Mouse (Mus musculus): Measurements from ENCODE around the gene Supt20. TPM values are rescaled to one million over a fixed set of nuclear protein-coding genes. Genes with fewer than 3 reads are reported as not detected.

Supt20 gene
- polyA plus RNA-seq, 1 experiment from 2014 or later = 19.9 TPM

- WGBS (ENCODE audit: insufficient replicate concordance) = 63% methylated on average over 3 of the region's 3 CpGs
- H3K36me3 ChIP-seq (replicated peaks; ENCODE audit: insufficient read depth, low read length) = no peaks in the 10 kb centered on the region
- H3K4me2 ChIP-seq (ENCODE audit: low read depth, low read length) = no peak overlapping the region
- H3K4me3 ChIP-seq (ENCODE audit: low read depth, low read length) = no peak overlapping the region
- TF ChIP-seq CTCF (IDR thresholded peaks at IDR 0.05; ENCODE audit: low read depth) = no peak
- TF ChIP-seq EP300 (IDR thresholded peaks at IDR 0.05; ENCODE audit: low read depth) = no peak
- H3K27me3 ChIP-seq (ENCODE audit: insufficient read depth, low read length) = no peaks in the 10 kb centered on the region
- H3K9ac ChIP-seq (replicated peaks) = no peak overlapping the region
- H3K27ac ChIP-seq (ENCODE audit: low read depth) = no peak overlapping the region
- no peak for DNase-seq
- H3K9me3 ChIP-seq (ENCODE audit: low read length) = no peaks in the 10 kb centered on the region
- H3K4me1 ChIP-seq (ENCODE audit: insufficient read depth) = no peaks in the 10 kb centered on the region
- ATAC-seq = no peak
Observed at GRCm38 (mm10) chr3:54672111-54672510, 20.5 kb upstream of the Supt20 start.

- TF ChIP-seq EP300 (IDR thresholded peaks at IDR 0.05; ENCODE audit: low read depth) (no peak), CTCF (IDR thresholded peaks at IDR 0.05; ENCODE audit: low read depth) (peak; percentile 72)
- Histone ChIP-seq H3K9me3 (ENCODE audit: low read length) (no peaks in the 10 kb centered on the region), H3K27ac (ENCODE audit: low read depth) (no peak overlapping the region), H3K4me1 (ENCODE audit: insufficient read depth) (no peaks in the 10 kb centered on the region), H3K27me3 (ENCODE audit: insufficient read depth, low read length) (no peaks in the 10 kb centered on the region), H3K36me3 (replicated peaks; ENCODE audit: insufficient read depth, low read length) (no peaks in the 10 kb centered on the region), H3K9ac (replicated peaks) (no peak overlapping the region), H3K4me2 (ENCODE audit: low read depth, low read length) (no peak overlapping the region), H3K4me3 (ENCODE audit: low read depth, low read length) (no peak overlapping the region)
- ATAC-seq (no peak), DNase-seq (no peak)
- WGBS (ENCODE audit: insufficient replicate concordance) = 63% methylated on average over 13 of the region's 13 CpGs
Observed at GRCm38 (mm10) chr3:54672557-54673529, 19.8 kb upstream of the Supt20 start.

GRCm38 (mm10) chr3:54676818-54677217 is 15.8 kb upstream of the Supt20 start:
- 81% methylated on average over 2 of the region's 2 CpGs for WGBS (ENCODE audit: insufficient replicate concordance)
- no peak for DNase-seq
- H3K36me3 ChIP-seq (replicated peaks; ENCODE audit: insufficient read depth, low read length) = no peaks in the 10 kb centered on the region

GRCm38 (mm10) chr3:54681310-54682204 is 11.1 kb upstream of the Supt20 start:
- WGBS (ENCODE audit: insufficient replicate concordance) = 34% methylated on average over 6 of the region's 6 CpGs
- Histone ChIP-seq H3K36me3 (replicated peaks; ENCODE audit: insufficient read depth, low read length) (no peaks in the 10 kb centered on the region), H3K4me3 (ENCODE audit: low read depth, low read length) (no peak overlapping the region), H3K4me1 (ENCODE audit: insufficient read depth) (peaks cover 8% of the 10 kb centered on the region), H3K9ac (replicated peaks) (no peak overlapping the region), H3K27me3 (ENCODE audit: insufficient read depth, low read length) (no peaks in the 10 kb centered on the region), H3K27ac (ENCODE audit: low read depth) (peak overlapping the region; percentile 44; the same call in 1 of the 2 replicates), H3K4me2 (ENCODE audit: low read depth, low read length) (0 out of 2 replicates have a peak overlapping the region, but pooled peaks have one; percentile 16), H3K9me3 (ENCODE audit: low read length) (no peaks in the 10 kb centered on the region)
- DNase-seq (no peak), ATAC-seq (no peak)
- TF ChIP-seq CTCF (IDR thresholded peaks at IDR 0.05; ENCODE audit: low read depth) (no peak), EP300 (IDR thresholded peaks at IDR 0.05; ENCODE audit: low read depth) (no peak)

More at GRCm38 (mm10) chr3:54676818-54677217, 15.8 kb upstream of the Supt20 start:
- no peak overlapping the region for H3K4me3 ChIP-seq (ENCODE audit: low read depth, low read length)
- TF ChIP-seq EP300 (IDR thresholded peaks at IDR 0.05; ENCODE audit: low read depth) (no peak), CTCF (IDR thresholded peaks at IDR 0.05; ENCODE audit: low read depth) (no peak)
- no peak overlapping the region for H3K4me2 ChIP-seq (ENCODE audit: low read depth, low read length)
- H3K9me3 ChIP-seq (ENCODE audit: low read length) = no peaks in the 10 kb centered on the region
- no peak overlapping the region for H3K27ac ChIP-seq (ENCODE audit: low read depth)
- no peak for ATAC-seq
- H3K9ac ChIP-seq (replicated peaks) = no peak overlapping the region
- no peaks in the 10 kb centered on the region for H3K27me3 ChIP-seq (ENCODE audit: insufficient read depth, low read length)
- H3K4me1 ChIP-seq (ENCODE audit: insufficient read depth) = peaks cover 7% of the 10 kb centered on the region

- ATAC-seq (no peak), DNase-seq (no peak)
- H3K9me3 ChIP-seq (ENCODE audit: low read length) = no peaks in the 10 kb centered on the region
- no peak for TF ChIP-seq CTCF (IDR thresholded peaks at IDR 0.05; ENCODE audit: low read depth)
- TF ChIP-seq EP300 (IDR thresholded peaks at IDR 0.05; ENCODE audit: low read depth) = no peak
- H3K36me3 ChIP-seq (replicated peaks; ENCODE audit: insufficient read depth, low read length) = no peaks in the 10 kb centered on the region
- H3K27me3 ChIP-seq (ENCODE audit: insufficient read depth, low read length) = no peaks in the 10 kb centered on the region
- no peak overlapping the region for H3K9ac ChIP-seq (replicated peaks)
- WGBS (ENCODE audit: insufficient replicate concordance) = 86% methylated on average over 3 of the region's 3 CpGs
- peaks cover 8% of the 10 kb centered on the region for H3K4me1 ChIP-seq (ENCODE audit: insufficient read depth)
- no peak overlapping the region for H3K4me3 ChIP-seq (ENCODE audit: low read depth, low read length)
- H3K4me2 ChIP-seq (ENCODE audit: low read depth, low read length) = no peak overlapping the region
- no peak overlapping the region for H3K27ac ChIP-seq (ENCODE audit: low read depth)
Observed at GRCm38 (mm10) chr3:54685202-54685601, 7.4 kb upstream of the Supt20 start.

- no peak for DNase-seq
- H3K36me3 ChIP-seq (replicated peaks; ENCODE audit: insufficient read depth, low read length) = no peaks in the 10 kb centered on the region
- H3K4me2 ChIP-seq (ENCODE audit: low read depth, low read length) = no peak overlapping the region
- H3K9ac ChIP-seq (replicated peaks) = no peak overlapping the region
- no peak overlapping the region for H3K4me3 ChIP-seq (ENCODE audit: low read depth, low read length)
- TF ChIP-seq CTCF (IDR thresholded peaks at IDR 0.05; ENCODE audit: low read depth) = no peak
- no peak for TF ChIP-seq EP300 (IDR thresholded peaks at IDR 0.05; ENCODE audit: low read depth)
- no peak for ATAC-seq
- H3K27me3 ChIP-seq (ENCODE audit: insufficient read depth, low read length) = no peaks in the 10 kb centered on the region
- WGBS (ENCODE audit: insufficient replicate concordance) = 60% methylated on average over 2 of the region's 2 CpGs
- H3K27ac ChIP-seq (ENCODE audit: low read depth) = no peak overlapping the region
- no peaks in the 10 kb centered on the region for H3K9me3 ChIP-seq (ENCODE audit: low read length)
- 0 out of 2 replicates have a peak, but pooled peaks cover 4% of the 10 kb centered on the region for H3K4me1 ChIP-seq (ENCODE audit: insufficient read depth)
Observed at GRCm38 (mm10) chr3:54687245-54687644, 5.4 kb upstream of the Supt20 start.

Measured in liver, postnatal 0 days (tissue).